Mouse (Mus musculus): Measurements from ENCODE around the gene Wfdc2.

DNA sequence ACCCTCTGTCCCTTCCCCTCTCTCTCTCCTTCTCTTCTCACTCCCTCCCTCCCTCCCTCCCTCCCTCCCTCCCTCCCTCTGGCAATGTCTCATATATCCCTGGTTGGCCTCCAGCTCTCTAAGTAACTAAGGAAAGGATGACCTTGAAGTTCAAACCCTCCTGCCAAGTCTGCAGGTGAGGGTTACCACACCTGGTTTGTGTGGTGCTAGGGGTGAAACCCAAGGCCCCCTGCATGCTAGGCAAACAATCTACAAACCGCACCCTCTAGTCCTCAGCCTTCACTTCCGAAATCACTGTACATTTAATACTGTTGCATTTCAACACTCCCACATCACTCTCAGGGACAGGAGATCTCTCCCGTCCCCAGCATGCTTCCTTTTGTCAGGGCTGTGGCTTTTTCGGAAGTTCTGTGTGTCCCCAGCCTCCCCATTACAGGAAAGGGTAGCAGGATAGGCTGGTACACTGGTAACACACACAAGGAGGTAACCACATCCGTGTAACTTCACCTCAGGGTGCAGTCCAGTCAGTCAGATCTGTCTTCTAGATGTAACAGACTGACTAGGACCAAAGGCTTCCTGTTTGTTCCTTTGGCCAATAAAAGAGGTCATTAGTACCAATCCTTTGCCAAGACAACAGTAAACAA lies 17.6 kb upstream of the Wfdc2 start:
- no peak for TF ChIP-seq CTCF (IDR thresholded peaks at IDR 0.05; ENCODE audit: low read depth)
- TF ChIP-seq EP300 (IDR thresholded peaks at IDR 0.05; ENCODE audit: low read depth) = no peak
